In the genomic region with DNA sequence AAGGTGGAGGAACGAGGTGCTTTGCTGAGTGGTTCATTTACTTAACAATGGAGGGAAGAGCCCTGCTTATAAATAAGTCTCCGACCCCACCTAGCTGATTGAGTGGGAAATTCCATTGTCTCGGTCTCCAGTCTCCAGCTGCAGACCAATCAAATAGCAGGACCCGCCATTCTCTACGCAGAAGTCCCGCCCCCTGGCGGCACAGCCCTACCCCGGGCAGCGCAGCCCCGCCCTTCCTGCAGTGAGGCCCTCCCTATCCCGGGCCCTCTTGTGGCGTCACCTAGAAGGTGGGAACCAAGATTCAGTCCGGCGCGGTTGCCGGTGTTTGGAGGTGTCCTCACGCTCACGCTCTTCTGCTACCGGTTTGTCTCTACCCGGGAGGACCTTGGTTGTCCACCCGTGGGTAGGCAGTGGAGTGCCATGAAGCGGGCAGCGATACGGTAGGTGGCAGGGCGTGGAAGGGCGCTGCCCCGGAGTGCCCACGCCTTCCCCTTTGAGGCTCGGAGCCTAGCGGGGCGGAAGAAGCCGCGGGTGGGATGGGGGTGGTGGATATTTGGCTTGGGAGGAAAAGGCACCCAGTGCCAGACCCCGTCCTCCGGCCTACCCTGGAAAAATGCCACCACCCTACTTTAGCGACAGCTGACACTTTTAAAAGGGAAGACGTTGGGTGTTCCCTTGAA, we compare ENCODE assay signal across 8 mouse cellular contexts. TPM values are rescaled to one million over a fixed set of nuclear protein-coding genes. Genes with fewer than 3 reads are reported as not detected.
A peak's percentile ranks its signal among the peaks of the same experiment; 100 is the strongest.
DNase-seq lines count a peak whose midpoint lies in the region; ATAC-seq lines count a peak whose summit lies in the region.

A gene (plus strand): TSS at position 209 of the 680 bp plus-strand sequence.

- peak; percentile 96 for DNase-seq in R1 (ENCODE audit: low read depth, low spot score)
- DNase-seq in cerebellum, postnatal 25 days = peak; percentile 85 to 92
- DNase-seq in frontal cortex, postnatal 25 days (ENCODE audit: low spot score in 2 of 2) = peak; percentile 62 to 71
- DNase-seq in hindbrain, embryonic 14.5 days (ENCODE audit: low spot score) = peak; percentile 83
- DNase-seq in layer of hippocampus, postnatal 36 days = peak; percentile 76 to 89
- DNase-seq in lung, postnatal 36 days = peak; percentile 94
- peak; percentile 89 for DNase-seq in retina, postnatal 1 day
- DNase-seq in urinary bladder, adult 18-20 months (ENCODE audit: low spot score in 2 of 2) = peak; percentile 66 to 80

- H3K9me3 ChIP-seq in hindbrain, embryonic 14.5 days (ENCODE audit: control insufficient read depth, low read length) = no peaks in the 10 kb centered on the region

- H3K4me1 ChIP-seq in hindbrain, embryonic 14.5 days (replicated peaks; ENCODE audit: control insufficient read depth, insufficient read depth, low read length) = no peaks in the 10 kb centered on the region

- H3K9ac ChIP-seq in hindbrain, embryonic 14.5 days = peak within 1 kb of the TSS; percentile 65

- peak within 1 kb of the TSS; percentile 59 for H3K4me3 ChIP-seq in hindbrain, embryonic 14.5 days (replicated peaks; ENCODE audit: low read length)

- 24% methylated on average over 35 of the region's 37 CpGs for WGBS in hindbrain, embryonic 14.5 days

- peak; percentile 100 for ATAC-seq in hindbrain, embryonic 14.5 days (ENCODE audit: low FRiP score)

- peak within 1 kb of the TSS; percentile 50 for H3K4me2 ChIP-seq in hindbrain, embryonic 14.5 days (replicated peaks)

- no peaks in the 10 kb centered on the region for H3K36me3 ChIP-seq in hindbrain, embryonic 14.5 days (replicated peaks; ENCODE audit: control insufficient read depth, insufficient read depth)

- H3K27me3 ChIP-seq in hindbrain, embryonic 14.5 days (ENCODE audit: control insufficient read depth, insufficient read depth, low read length) = no peaks in the 10 kb centered on the region

- peak within 1 kb of the TSS; percentile 66 for H3K27ac ChIP-seq in hindbrain, embryonic 14.5 days

RNA-seq across cellular contexts. Expression of the gene that starts here (rescaled TPM):
- polyA plus RNA-seq in hindbrain, embryonic 14.5 days (2014; fragmentation: Nextera tagmentation; extraction: Ambion mirVana) = 52.5 and 52.8 TPM in 2 replicates
- 10 to 100 TPM; 15.9 to 18.9 TPM for total RNA-seq in layer of hippocampus, postnatal 36 days (2021)

Comparison
In these comparisons a context has a peak if more than half of its experiments do, and no peak if none do; other contexts are left out.
1. Peak in every context shown above with its lines: DNase-seq, ATAC-seq, H3K4me3 ChIP-seq and H3K27ac ChIP-seq.